Mouse (Mus musculus): ENCODE measurements around the gene Olfr1395.

GRCm38 (mm10) chr11:49103047-49103693 is 38.9 kb upstream of the Olfr1395 start:
- no peak for TF ChIP-seq POLR2A (IDR thresholded peaks at IDR 0.05; ENCODE audit: low read depth, low read length)
- TF ChIP-seq CTCF (IDR thresholded peaks at IDR 0.05; ENCODE audit: borderline replicate concordance, insufficient read depth, low read length), result 0 out of 2 replicates have a peak, but pooled peaks have one; percentile 37

Measured in embryonic fibroblast, embryonic 13.5 days (primary cell).